Mouse (Mus musculus) spleen, adult 2 months (tissue): ENCODE measurements at regions not wholly inside any gene's neighbourhood (a gene's known extent, or its start where the extent isn't known, plus 50 kb on each side); places are given as distances from the start of the nearest gene placed in this dataset.
A peak's percentile ranks its signal among the peaks of the same experiment; 100 is the strongest.

Experiments
- DNase-seq, 2 experiments: peaks; one replicate each; pipeline versions ENCODE4 v3.0.0 to v3.0.0-alpha.2; 2012 to 2021; ENCODE audit warnings: low spot score in 2 of 2, low read depth in 1 of 2
- H3K27ac ChIP-seq: fragments of 200-500 bp; 2 replicates; pipeline ENCODE4 v1.5.1; 2012; ENCODE audit warnings: low read length, inconsistent platforms; ENCODE audit not compliant: insufficient read depth
- H3K27me3 ChIP-seq: fragments of 200-500 bp; 2 replicates; pipeline ENCODE4 v1.6.1; 2012; ENCODE audit warnings: mild to moderate bottlenecking, moderate library complexity, low read length, inconsistent platforms; ENCODE audit not compliant: control insufficient read depth, insufficient read depth
- H3K36me3 ChIP-seq: fragments of 200-500 bp; 2 replicates; pipeline ENCODE4 v1.6.1; 2012; ENCODE audit warnings: mild to moderate bottlenecking, low read length, inconsistent platforms; ENCODE audit not compliant: control insufficient read depth, insufficient read depth
- H3K4me1 ChIP-seq: fragments of 200-500 bp; 2 replicates; pipeline ENCODE4 v1.6.1; 2011; ENCODE audit warnings: inconsistent platforms; ENCODE audit not compliant: control insufficient read depth, insufficient read depth, insufficient read length
- H3K4me3 ChIP-seq: fragments of 200-500 bp; 2 replicates; pipeline ENCODE4 v1.5.1; 2011; ENCODE audit warnings: mild to moderate bottlenecking, inconsistent platforms; ENCODE audit not compliant: insufficient read depth, insufficient read length; ENCODE audit errors: extremely low read depth
- CTCF ChIP-seq: fragments of 200-500 bp; IDR thresholded peaks from 2 replicates; pipeline ENCODE4 v1.5.1; 2011; ENCODE audit warnings: mild to moderate bottlenecking, inconsistent platforms; ENCODE audit not compliant: insufficient read depth, insufficient read length, insufficient replicate concordance; ENCODE audit errors: extremely low read depth
- POLR2A ChIP-seq: fragments of 200-500 bp; IDR thresholded peaks from 2 replicates; pipeline ENCODE4 v1.6.1; 2011; ENCODE audit warnings: low read depth, low read length, inconsistent platforms
- WGBS: fragments of 180-500 bp; shearing (Covaris S2); methylation state at CpG from one replicate; pipeline ENCODE4 v1.1.7; 2018; 5-methylcytosine and 5-hydroxymethylcytosine counted together

GRCm38 (mm10) chr9:115477556-115478220 is 167.5 kb upstream of the Stt3b start:
- H3K27ac ChIP-seq = no peak overlapping the region
- H3K4me3 ChIP-seq = no peak overlapping the region
- H3K36me3 ChIP-seq = no peaks in the 10 kb centered on the region
- no peaks in the 10 kb centered on the region for H3K27me3 ChIP-seq
- 93% methylated on average over 6 of the region's 6 CpGs for WGBS
- DNase-seq = no peak
- TF ChIP-seq CTCF (no peak), POLR2A (no peak)
- peaks cover 9% of the 10 kb centered on the region for H3K4me1 ChIP-seq

GRCm38 (mm10) chr9:115478946-115479345 is 168.7 kb upstream of the Stt3b start:
- Histone ChIP-seq H3K4me1 (peaks cover 11% of the 10 kb centered on the region), H3K27me3 (no peaks in the 10 kb centered on the region), H3K36me3 (no peaks in the 10 kb centered on the region), H3K4me3 (no peak overlapping the region), H3K27ac (no peak overlapping the region)
- 39% methylated on average over 3 of the region's 3 CpGs for WGBS
- no peak for TF ChIP-seq CTCF
- no peak for TF ChIP-seq POLR2A
- DNase-seq = peak in 1 of 2 experiments; percentile 25

- 78% methylated on average over 5 of the region's 5 CpGs for WGBS
- no peak for DNase-seq
- TF ChIP-seq POLR2A = no peak
- TF ChIP-seq CTCF = no peak
These were observed 171.0 kb upstream of the Stt3b start for GRCm38 (mm10) chr9:115481176-115481575.

GRCm38 (mm10) chr9:115483024-115483423 is 172.8 kb upstream of the Stt3b start:
- WGBS = 84% methylated on average over 7 of the region's 7 CpGs
- no peak for DNase-seq
- no peak overlapping the region for H3K4me3 ChIP-seq
- H3K36me3 ChIP-seq = no peaks in the 10 kb centered on the region
- no peak overlapping the region for H3K27ac ChIP-seq
- no peaks in the 10 kb centered on the region for H3K27me3 ChIP-seq
- TF ChIP-seq POLR2A = no peak
- TF ChIP-seq CTCF = no peak
- H3K4me1 ChIP-seq = peaks cover 25% of the 10 kb centered on the region

More at GRCm38 (mm10) chr9:115481176-115481575, 171.0 kb upstream of the Stt3b start:
- Histone ChIP-seq H3K27me3 (no peaks in the 10 kb centered on the region), H3K4me1 (peaks cover 17% of the 10 kb centered on the region), H3K36me3 (no peaks in the 10 kb centered on the region), H3K4me3 (no peak overlapping the region), H3K27ac (no peak overlapping the region)

GRCm38 (mm10) chr9:115483721-115484120 is 173.5 kb upstream of the Stt3b start:
- Histone ChIP-seq H3K27ac (no peak overlapping the region), H3K4me3 (no peak overlapping the region), H3K4me1 (peaks cover 25% of the 10 kb centered on the region), H3K36me3 (no peaks in the 10 kb centered on the region), H3K27me3 (no peaks in the 10 kb centered on the region)
- 24% methylated on average over 2 of the region's 2 CpGs for WGBS
- no peak for TF ChIP-seq POLR2A
- TF ChIP-seq CTCF = no peak
- no peak for DNase-seq

GRCm38 (mm10) chr9:115484408-115484807 is 174.2 kb upstream of the Stt3b start:
- Histone ChIP-seq H3K27ac (no peak overlapping the region), H3K27me3 (no peaks in the 10 kb centered on the region), H3K4me3 (no peak overlapping the region), H3K36me3 (no peaks in the 10 kb centered on the region), H3K4me1 (peaks cover 28% of the 10 kb centered on the region)
- TF ChIP-seq POLR2A (no peak), CTCF (no peak)
- DNase-seq = no peak
- 89% methylated on average over 1 of the region's 1 CpGs for WGBS

- TF ChIP-seq POLR2A (no peak), CTCF (no peak)
- H3K27ac ChIP-seq = 0 out of 2 replicates have a peak overlapping the region, but pooled peaks have one; percentile 6
- peaks cover 31% of the 10 kb centered on the region for H3K4me1 ChIP-seq
- 81% methylated on average over 4 of the region's 4 CpGs for WGBS
- no peaks in the 10 kb centered on the region for H3K27me3 ChIP-seq
- no peaks in the 10 kb centered on the region for H3K36me3 ChIP-seq
- no peak overlapping the region for H3K4me3 ChIP-seq
- no peak for DNase-seq
These were observed 175.0 kb upstream of the Stt3b start for GRCm38 (mm10) chr9:115485219-115485618.
